Mouse (Mus musculus) hindbrain, embryonic 13.5 days (tissue): ENCODE measurements around the gene Nucks1. TPM values are rescaled to one million over a fixed set of nuclear protein-coding genes. Genes with fewer than 3 reads are reported as not detected.

Source experiments
- ATAC-seq: fragments of 200-750 bp; cut with Nextera tagmentation; 2 replicates; pipeline ENCODE4 v1.8.0; 2017; ENCODE audit warnings: moderate TSS enrichment; ENCODE audit not compliant: low FRiP score
- H3K27ac ChIP-seq: fragments of 300-500 bp; sonication (generic); 2 replicates; pipeline ENCODE4 v1.5.1; 2015; ENCODE audit warnings: inconsistent platforms, mild to moderate bottlenecking, moderate library complexity
- H3K27me3 ChIP-seq: fragments of 300-500 bp; sonication (generic); 2 replicates; pipeline ENCODE4 v1.6.1; 2015; ENCODE audit warnings: mild to moderate bottlenecking, inconsistent platforms
- H3K36me3 ChIP-seq: fragments of 300-500 bp; sonication (generic); 2 replicates; pipeline ENCODE4 v1.6.1; 2015; ENCODE audit warnings: mild to moderate bottlenecking, inconsistent platforms
- H3K4me1 ChIP-seq: fragments of 300-500 bp; sonication (generic); replicated peaks from 2 replicates; pipeline ENCODE4 v1.6.1; 2015; ENCODE audit warnings: inconsistent platforms
- H3K4me2 ChIP-seq: fragments of 300-500 bp; sonication (generic); 2 replicates; pipeline ENCODE4 v1.6.1; 2015; ENCODE audit warnings: inconsistent platforms, mild to moderate bottlenecking, moderate library complexity
- H3K4me3 ChIP-seq: fragments of 300-500 bp; sonication (generic); 2 replicates; pipeline ENCODE4 v1.5.1; 2015; ENCODE audit warnings: mild to moderate bottlenecking, inconsistent platforms
- H3K9ac ChIP-seq: fragments of 300-500 bp; sonication (generic); 2 replicates; pipeline ENCODE4 v1.6.1; 2015; ENCODE audit warnings: mild to moderate bottlenecking, inconsistent platforms
- H3K9me3 ChIP-seq: fragments of 300-500 bp; sonication (generic); 2 replicates; pipeline ENCODE4 v1.6.1; 2016; ENCODE audit warnings: inconsistent platforms
- WGBS: fragments of 180-500 bp; shearing (Covaris S2); methylation state at CpG from one replicate; pipeline ENCODE4 v1.1.7; 2015; 5-methylcytosine and 5-hydroxymethylcytosine counted together
- polyA plus RNA-seq: library from polyadenylated mRNA; unstranded; fragments of >200 nt; fragmentation: Nextera tagmentation; extraction: Ambion mirVana; gene quantifications from 2 replicates; pipeline ENCODE4 v1.2.1, GENCODE M21; 2015

Nucks1 gene
- polyA plus RNA-seq, 1 experiment from 2014 or later: 58.4 TPM

DNA sequence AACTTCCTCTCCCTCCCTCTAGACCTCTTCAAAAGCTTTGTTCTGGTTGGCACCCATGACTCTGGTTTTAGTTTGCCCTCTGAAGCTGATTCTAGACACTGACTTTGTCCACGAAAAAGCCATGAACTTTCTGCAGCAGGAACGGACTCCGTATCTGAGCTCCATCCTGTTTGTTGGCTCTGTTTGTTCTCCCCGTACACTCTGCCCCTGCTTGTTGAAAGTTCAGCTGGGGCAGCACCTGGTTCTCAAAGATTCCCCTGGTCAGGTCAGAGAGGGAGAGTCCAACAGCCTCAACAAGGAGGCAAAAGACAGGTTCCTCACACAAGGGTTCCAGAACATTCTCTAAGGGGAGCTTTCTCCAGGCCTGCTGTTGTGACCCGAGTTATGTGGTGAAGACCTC, 47.1 kb downstream of the Nucks1 start:
- 81% methylated on average over 5 of the region's 5 CpGs for WGBS
- no peak for ATAC-seq
- Histone ChIP-seq H3K9me3 (no peaks in the 10 kb centered on the region), H3K4me1 (peaks cover 2% of the 10 kb centered on the region), H3K4me2 (no peak overlapping the region), H3K36me3 (no peaks in the 10 kb centered on the region), H3K9ac (no peak overlapping the region), H3K4me3 (no peak overlapping the region), H3K27ac (no peak overlapping the region), H3K27me3 (peaks cover 25% of the 10 kb centered on the region)

DNA sequence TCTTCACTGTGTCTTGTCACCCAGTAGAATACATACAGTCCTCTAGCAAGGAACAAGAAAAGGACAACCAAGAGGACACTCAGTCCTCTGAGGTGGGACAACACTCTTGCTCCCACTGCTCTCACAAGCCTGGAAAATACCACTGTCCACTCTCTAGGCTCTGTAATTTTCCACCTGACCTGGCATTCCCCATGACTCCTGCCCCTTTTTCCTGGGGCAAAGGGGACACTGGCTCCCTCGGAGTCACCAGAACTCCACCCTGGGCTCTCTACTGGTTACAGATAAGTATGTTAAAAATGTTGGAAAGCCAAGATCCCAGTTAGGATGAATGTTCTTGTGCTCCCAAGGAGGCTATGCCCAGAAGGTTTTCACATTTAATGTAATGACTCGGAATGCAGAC, 50.7 kb downstream of the Nucks1 start:
- Histone ChIP-seq H3K4me2 (no peak overlapping the region), H3K4me1 (peaks cover 22% of the 10 kb centered on the region), H3K36me3 (no peaks in the 10 kb centered on the region), H3K9me3 (no peaks in the 10 kb centered on the region), H3K4me3 (no peak overlapping the region), H3K27ac (no peak overlapping the region), H3K9ac (no peak overlapping the region), H3K27me3 (peaks cover 50% of the 10 kb centered on the region)
- ATAC-seq: no peak
- 56% methylated on average over 2 of the region's 2 CpGs for WGBS

DNA sequence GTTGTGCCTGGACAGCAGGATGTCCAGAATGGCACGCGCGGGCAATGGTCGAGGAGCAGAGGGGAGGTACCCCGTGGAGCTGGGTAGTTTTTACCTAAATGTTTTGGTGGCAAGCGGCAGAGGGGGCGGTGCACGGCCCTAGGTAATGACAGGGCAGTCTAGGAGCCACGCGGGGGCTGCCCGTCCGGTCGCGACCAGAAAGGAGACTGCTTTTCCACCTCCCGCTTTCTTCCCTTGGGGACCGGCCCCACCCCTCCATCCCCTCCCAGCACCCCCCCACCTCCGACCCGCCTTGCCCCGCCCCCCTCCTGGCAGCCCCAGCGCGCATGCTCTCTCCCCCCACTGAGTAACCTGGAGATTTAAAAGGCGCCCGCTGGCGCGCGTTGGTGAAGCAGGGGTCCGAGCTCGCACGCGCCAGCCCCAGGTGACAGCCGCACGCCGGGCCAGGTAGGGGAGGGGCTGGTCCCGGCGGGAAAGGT, 52.3 kb downstream of the Nucks1 start, which contains the start of gene Slc45a3:
Slc45a3 (plus strand) TSS at position 362 of the 479 bp plus-strand sequence.
- peak; percentile 71 for ATAC-seq
- under 1% methylated on average over 34 of the region's 35 CpGs for WGBS
- Histone ChIP-seq H3K36me3 (no peaks in the 10 kb centered on the region), H3K4me1 (peaks cover 32% of the 10 kb centered on the region), H3K4me3 (peak within 1 kb of the TSS; percentile 84), H3K9me3 (no peaks in the 10 kb centered on the region), H3K9ac (peak within 1 kb of the TSS; percentile 81), H3K27ac (no peak within 1 kb of the TSS), H3K4me2 (peak within 1 kb of the TSS; percentile 99), H3K27me3 (peaks cover 47% of the 10 kb centered on the region)

- Histone ChIP-seq H3K36me3 (no peaks in the 10 kb centered on the region), H3K27ac (no peak overlapping the region), H3K4me2 (peak overlapping the region; percentile 99), H3K9ac (peak overlapping the region; percentile 81), H3K27me3 (peaks cover 44% of the 10 kb centered on the region), H3K4me1 (peaks cover 32% of the 10 kb centered on the region), H3K9me3 (no peaks in the 10 kb centered on the region), H3K4me3 (peak overlapping the region; percentile 84)
- under 1% methylated on average over 73 of the region's 76 CpGs for WGBS
- peak; percentile 58 for ATAC-seq
Observed at GRCm38 (mm10) chr1:131963085-131963951, 53.0 kb downstream of the Nucks1 start.

DNA sequence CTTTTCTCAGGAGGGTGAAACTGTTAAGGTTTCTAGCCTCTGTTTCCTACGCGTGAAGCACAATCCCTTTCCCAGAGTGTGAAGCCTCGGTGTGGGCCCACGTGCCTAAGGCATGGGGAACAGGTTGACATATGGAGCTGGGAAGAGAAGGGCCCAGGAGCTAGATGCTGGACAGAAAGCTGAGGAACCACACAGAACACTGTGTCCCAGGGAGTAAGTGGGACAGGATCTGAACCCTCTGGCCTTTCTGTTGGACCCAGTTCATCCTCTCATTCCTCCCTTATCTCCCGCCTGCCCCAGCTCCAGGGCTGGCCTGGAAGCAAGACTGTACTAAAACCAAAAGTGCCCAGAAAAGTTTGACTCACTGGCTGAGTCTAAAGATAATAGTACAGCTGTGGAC, 53.8 kb downstream of the Nucks1 start:
- Histone ChIP-seq H3K4me1 (peaks cover 32% of the 10 kb centered on the region), H3K4me3 (peak overlapping the region; percentile 84), H3K9ac (no peak overlapping the region), H3K27me3 (peaks cover 44% of the 10 kb centered on the region), H3K9me3 (no peaks in the 10 kb centered on the region), H3K36me3 (no peaks in the 10 kb centered on the region), H3K4me2 (peak overlapping the region; percentile 99), H3K27ac (no peak overlapping the region)
- WGBS: 29% methylated on average over 5 of the region's 5 CpGs
- ATAC-seq: no peak

GRCm38 (mm10) chr1:131964580-131964979, 54.2 kb downstream of the Nucks1 start:
- H3K9ac ChIP-seq: no peak overlapping the region
- H3K27me3 ChIP-seq: peaks cover 44% of the 10 kb centered on the region
- H3K4me2 ChIP-seq: peak overlapping the region; percentile 99
- peaks cover 32% of the 10 kb centered on the region for H3K4me1 ChIP-seq
- no peaks in the 10 kb centered on the region for H3K9me3 ChIP-seq
- 0 out of 2 replicates have a peak overlapping the region, but pooled peaks have one; percentile 84 for H3K4me3 ChIP-seq
- no peak overlapping the region for H3K27ac ChIP-seq
- 69% methylated on average over 7 of the region's 7 CpGs for WGBS
- H3K36me3 ChIP-seq: no peaks in the 10 kb centered on the region
- no peak for ATAC-seq

GRCm38 (mm10) chr1:131965818-131966217, 55.5 kb downstream of the Nucks1 start:
- ATAC-seq: no peak
- no peaks in the 10 kb centered on the region for H3K36me3 ChIP-seq
- 50% methylated on average over 5 of the region's 5 CpGs for WGBS
- no peak overlapping the region for H3K4me2 ChIP-seq
- H3K9me3 ChIP-seq: no peaks in the 10 kb centered on the region
- H3K4me3 ChIP-seq: no peak overlapping the region
- peaks cover 35% of the 10 kb centered on the region for H3K27me3 ChIP-seq
- H3K9ac ChIP-seq: no peak overlapping the region
- H3K4me1 ChIP-seq: peaks cover 36% of the 10 kb centered on the region
- no peak overlapping the region for H3K27ac ChIP-seq

DNA sequence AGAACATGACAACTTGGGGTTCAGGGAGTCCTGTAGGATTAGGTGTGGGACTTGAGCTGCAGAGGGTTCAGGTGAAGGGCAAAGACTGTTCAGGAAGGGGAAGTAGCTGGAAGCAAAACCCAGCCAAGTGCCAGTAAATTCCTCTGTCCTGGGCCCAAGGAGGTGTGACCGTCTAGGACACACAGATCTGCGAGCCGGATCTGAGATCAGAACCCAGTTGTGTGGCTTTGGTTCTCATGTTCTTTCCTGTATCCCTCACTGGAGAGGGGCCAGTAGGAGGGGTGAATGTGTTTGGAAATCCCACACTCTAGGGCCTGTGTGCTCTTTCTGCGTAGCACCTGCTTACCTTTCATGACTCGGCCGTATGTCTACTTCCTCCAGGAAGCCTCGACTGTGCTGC, 57.0 kb downstream of the Nucks1 start:
- WGBS: 79% methylated on average over 7 of the region's 7 CpGs
- Histone ChIP-seq H3K4me2 (no peak overlapping the region), H3K4me1 (peaks cover 51% of the 10 kb centered on the region), H3K9ac (no peak overlapping the region), H3K27ac (no peak overlapping the region), H3K4me3 (no peak overlapping the region), H3K9me3 (no peaks in the 10 kb centered on the region), H3K36me3 (no peaks in the 10 kb centered on the region), H3K27me3 (peaks cover 35% of the 10 kb centered on the region)
- no peak for ATAC-seq

DNA sequence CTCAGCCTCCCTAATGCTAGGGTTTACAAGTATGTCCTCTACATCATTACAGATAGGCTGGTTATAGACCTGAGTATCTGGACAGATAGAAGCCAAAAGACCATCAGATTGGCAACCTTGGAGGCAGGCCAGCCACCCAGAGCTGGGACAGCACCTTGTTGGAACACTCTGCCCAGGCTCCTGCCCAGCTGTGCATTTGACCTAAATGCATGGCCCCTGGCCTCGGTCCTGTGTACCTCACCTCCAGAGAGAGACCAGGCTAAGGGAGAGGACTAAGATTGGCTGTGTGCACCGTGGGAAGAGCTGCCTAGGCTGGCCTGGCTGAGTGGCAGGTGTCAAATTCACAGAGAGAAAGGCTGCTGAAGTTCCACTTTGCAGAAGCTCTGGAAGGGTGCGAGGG, 58.2 kb downstream of the Nucks1 start:
- 47% methylated on average over 3 of the region's 3 CpGs for WGBS
- Histone ChIP-seq H3K27me3 (peaks cover 33% of the 10 kb centered on the region), H3K36me3 (no peaks in the 10 kb centered on the region), H3K4me2 (no peak overlapping the region), H3K9me3 (no peaks in the 10 kb centered on the region), H3K9ac (no peak overlapping the region), H3K27ac (no peak overlapping the region), H3K4me1 (peaks cover 54% of the 10 kb centered on the region), H3K4me3 (no peak overlapping the region)
- no peak for ATAC-seq

GRCm38 (mm10) chr1:131968983-131969382, 58.6 kb downstream of the Nucks1 start:
- Histone ChIP-seq H3K4me2 (no peak overlapping the region), H3K27ac (no peak overlapping the region), H3K4me1 (peaks cover 49% of the 10 kb centered on the region), H3K27me3 (peaks cover 30% of the 10 kb centered on the region), H3K4me3 (no peak overlapping the region), H3K36me3 (no peaks in the 10 kb centered on the region), H3K9ac (no peak overlapping the region), H3K9me3 (no peaks in the 10 kb centered on the region)
- WGBS: 71% methylated on average over 6 of the region's 6 CpGs
- no peak for ATAC-seq

GRCm38 (mm10) chr1:131969825-131970224, 59.5 kb downstream of the Nucks1 start:
- H3K36me3 ChIP-seq: no peaks in the 10 kb centered on the region
- H3K4me3 ChIP-seq: no peak overlapping the region
- H3K27ac ChIP-seq: no peak overlapping the region
- ATAC-seq: no peak
- H3K4me2 ChIP-seq: no peak overlapping the region
- peaks cover 46% of the 10 kb centered on the region for H3K4me1 ChIP-seq
- no peak overlapping the region for H3K9ac ChIP-seq
- peaks cover 22% of the 10 kb centered on the region for H3K27me3 ChIP-seq
- no peaks in the 10 kb centered on the region for H3K9me3 ChIP-seq
- 43% methylated on average over 4 of the region's 4 CpGs for WGBS

GRCm38 (mm10) chr1:131970322-131970660, 60.0 kb downstream of the Nucks1 start:
- H3K36me3 ChIP-seq: no peaks in the 10 kb centered on the region
- H3K9me3 ChIP-seq: no peaks in the 10 kb centered on the region
- WGBS: 35% methylated on average over 5 of the region's 5 CpGs
- peaks cover 46% of the 10 kb centered on the region for H3K4me1 ChIP-seq
- no peak overlapping the region for H3K9ac ChIP-seq
- ATAC-seq: no peak
- no peak overlapping the region; the same call in 1 of the 2 replicates for H3K4me2 ChIP-seq
- H3K27ac ChIP-seq: peak overlapping the region; percentile 49; the same call in 1 of the 2 replicates
- 0 out of 2 replicates have a peak, but pooled peaks cover 20% of the 10 kb centered on the region for H3K27me3 ChIP-seq
- H3K4me3 ChIP-seq: no peak overlapping the region
